In the genomic region with DNA sequence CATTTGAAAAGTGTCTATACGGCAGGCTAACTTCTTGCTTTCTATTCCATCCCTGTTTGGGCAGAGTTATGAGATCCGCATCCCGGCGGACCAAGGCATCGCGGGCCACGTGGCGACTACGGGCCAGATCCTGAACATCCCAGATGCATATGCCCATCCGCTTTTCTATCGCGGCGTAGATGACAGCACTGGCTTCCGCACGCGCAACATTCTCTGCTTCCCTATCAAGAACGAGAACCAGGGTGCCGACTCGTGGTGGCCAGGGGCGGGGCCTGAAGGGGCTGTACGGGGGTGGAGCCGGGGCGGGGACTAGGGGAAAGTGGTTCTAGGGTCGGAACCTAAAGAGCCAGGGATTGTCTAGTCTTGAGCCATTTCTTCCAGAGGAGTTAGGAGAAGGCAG, we compare ENCODE assay signal across 8 mouse cellular contexts.
A peak's percentile ranks its signal among the peaks of the same experiment; 100 is the strongest.
DNase-seq lines count a peak whose midpoint lies in the region; ATAC-seq and TF ChIP-seq lines count a peak whose summit lies in the region.

No protein-coding gene starts in this region.

- peak overlapping the region; percentile 46; the same call in 1 of the 2 replicates for H3K9ac ChIP-seq in hindbrain, embryonic 14.5 days
- H3K9ac ChIP-seq in liver, postnatal 0 days (replicated peaks), result no peak overlapping the region
- H3K9ac ChIP-seq in stomach, embryonic 14.5 days (replicated peaks; ENCODE audit: low read depth, low read length), result no peak overlapping the region

- ATAC-seq in hindbrain, embryonic 14.5 days (ENCODE audit: low FRiP score), result 0 out of 2 replicates have a peak, but pooled peaks have one; percentile 39
- no peak for ATAC-seq in liver, postnatal 0 days
- ATAC-seq in stomach, embryonic 14.5 days (ENCODE audit: insufficient number of reproducible peaks, insufficient read depth, low FRiP score, low read depth), result no peak

- peaks cover 8% of the 10 kb centered on the region; the same call in 1 of the 2 replicates for H3K4me1 ChIP-seq in hindbrain, embryonic 14.5 days (replicated peaks; ENCODE audit: control insufficient read depth, insufficient read depth, low read length)
- H3K4me1 ChIP-seq in liver, postnatal 0 days (ENCODE audit: insufficient read depth), result peaks cover 4% of the 10 kb centered on the region; the same call in 1 of the 2 replicates
- H3K4me1 ChIP-seq in stomach, embryonic 14.5 days (ENCODE audit: control insufficient read depth, insufficient read depth, low read length), result no peaks in the 10 kb centered on the region

- H3K27me3 ChIP-seq in hindbrain, embryonic 14.5 days (ENCODE audit: control insufficient read depth, insufficient read depth, low read length), result peaks cover 16% of the 10 kb centered on the region
- H3K27me3 ChIP-seq in liver, postnatal 0 days (ENCODE audit: insufficient read depth, low read length), result peaks cover 5% of the 10 kb centered on the region; the same call in 1 of the 2 replicates
- H3K27me3 ChIP-seq in stomach, embryonic 14.5 days (ENCODE audit: control insufficient read depth, insufficient read depth, low read length), result no peaks in the 10 kb centered on the region

- no peak overlapping the region for H3K27ac ChIP-seq in hindbrain, embryonic 14.5 days
- H3K27ac ChIP-seq in liver, postnatal 0 days (ENCODE audit: low read depth), result no peak overlapping the region
- H3K27ac ChIP-seq in stomach, embryonic 14.5 days (ENCODE audit: low read length), result no peak overlapping the region

- no peaks in the 10 kb centered on the region; the same call in 1 of the 2 replicates for H3K36me3 ChIP-seq in hindbrain, embryonic 14.5 days (replicated peaks; ENCODE audit: control insufficient read depth, insufficient read depth)
- H3K36me3 ChIP-seq in liver, postnatal 0 days (replicated peaks; ENCODE audit: insufficient read depth, low read length), result peaks cover 8% of the 10 kb centered on the region; the same call in 1 of the 2 replicates
- H3K36me3 ChIP-seq in stomach, embryonic 14.5 days (ENCODE audit: control insufficient read depth, insufficient read depth, low read length), result no peaks in the 10 kb centered on the region

- DNase-seq in ovary, postnatal 36 days (ENCODE audit: low spot score), result peak; percentile 37
- no peak for DNase-seq in ovary, postnatal 10 days (ENCODE audit: low spot score)
- peak; percentile 50 for DNase-seq in embryo, embryonic 10 days (ENCODE audit: low spot score)
- DNase-seq in hindbrain, embryonic 14.5 days (ENCODE audit: low spot score), result no peak
- peak; percentile 66 for DNase-seq in liver, postnatal 0 days
- DNase-seq in gastrocnemius, adult 8-10 months (ENCODE audit: low spot score in 2 of 2), result no peak
- DNase-seq in cerebellum, postnatal 4 days (ENCODE audit: low spot score in 2 of 2), result no peak

- peak overlapping the region; percentile 46 for H3K4me2 ChIP-seq in hindbrain, embryonic 14.5 days (replicated peaks)
- peak overlapping the region; percentile 36; the same call in 1 of the 2 replicates for H3K4me2 ChIP-seq in liver, postnatal 0 days (ENCODE audit: low read depth, low read length)
- H3K4me2 ChIP-seq in stomach, embryonic 14.5 days (replicated peaks; ENCODE audit: low read depth, low read length), result peak overlapping the region; percentile 49

- peak overlapping the region; percentile 18 for H3K4me3 ChIP-seq in hindbrain, embryonic 14.5 days (replicated peaks; ENCODE audit: low read length)
- H3K4me3 ChIP-seq in liver, postnatal 0 days (ENCODE audit: low read depth, low read length), result no peak overlapping the region
- H3K4me3 ChIP-seq in stomach, embryonic 14.5 days (ENCODE audit: low read depth, low read length), result no peak overlapping the region

- WGBS in hindbrain, embryonic 14.5 days, result 6% methylated on average over 24 of the region's 24 CpGs
- WGBS in liver, postnatal 0 days (ENCODE audit: insufficient replicate concordance), result 11% methylated on average over 24 of the region's 24 CpGs
- 11% methylated on average over 24 of the region's 24 CpGs for WGBS in stomach, embryonic 14.5 days

- no peak for TF ChIP-seq EP300 in liver, postnatal 0 days (IDR thresholded peaks at IDR 0.05; ENCODE audit: low read depth)

- H3K9me3 ChIP-seq in hindbrain, embryonic 14.5 days (ENCODE audit: control insufficient read depth, low read length), result peaks cover 5% of the 10 kb centered on the region; the same call in 1 of the 2 replicates
- no peaks in the 10 kb centered on the region for H3K9me3 ChIP-seq in liver, postnatal 0 days (ENCODE audit: low read length)
- H3K9me3 ChIP-seq in stomach, embryonic 14.5 days (ENCODE audit: control insufficient read depth, low read depth, low read length), result no peaks in the 10 kb centered on the region

- TF ChIP-seq CTCF in liver, postnatal 0 days (IDR thresholded peaks at IDR 0.05; ENCODE audit: low read depth), result no peak

Comparison
In these comparisons a context has a peak if more than half of its experiments do, and no peak if none do; other contexts are left out.
1. DNase-seq: peak in ovary, postnatal 36 days (single experiment), embryo, embryonic 10 days (single experiment) and liver, postnatal 0 days (single experiment); none in ovary, postnatal 10 days (single experiment), hindbrain, embryonic 14.5 days (single experiment), gastrocnemius, adult 8-10 months (0 of 2) and cerebellum, postnatal 4 days (0 of 2).
2. Peak in every context shown above with its lines, with median percentiles within 50 percentile points of each other: H3K4me2 ChIP-seq.